Mouse (Mus musculus) granulocyte monocyte progenitor cell, adult 5-6 weeks (primary cell): ENCODE results near the gene Bcas3. TPM values are rescaled to one million over a fixed set of nuclear protein-coding genes. Genes with fewer than 3 reads are reported as not detected.

Experiments
- ATAC-seq: replicated peaks from 2 replicates; pipeline ENCODE4 v1.8.0; 2016; ENCODE audit warnings: mild to moderate bottlenecking, moderate TSS enrichment, inconsistent platforms; ENCODE audit not compliant: poor library complexity, severe bottlenecking
- total RNA-seq, 2 experiments: library from RNA; stranded (forward) in 1 of 2; stranded (reverse) in 1 of 2; fragments of 200-712, 200-1000 nt in 1 of 2; fragments of >200 nt in 1 of 2; fragmentation: Nextera tagmentation in 1 of 2; gene quantifications; 2 replicates each; pipeline ENCODE4 v1.2.3; 2014 to 2017

The Bcas3 gene
- total RNA-seq, 2 experiments from 2014 or later, result 17.6 to 30.7 TPM

DNA sequence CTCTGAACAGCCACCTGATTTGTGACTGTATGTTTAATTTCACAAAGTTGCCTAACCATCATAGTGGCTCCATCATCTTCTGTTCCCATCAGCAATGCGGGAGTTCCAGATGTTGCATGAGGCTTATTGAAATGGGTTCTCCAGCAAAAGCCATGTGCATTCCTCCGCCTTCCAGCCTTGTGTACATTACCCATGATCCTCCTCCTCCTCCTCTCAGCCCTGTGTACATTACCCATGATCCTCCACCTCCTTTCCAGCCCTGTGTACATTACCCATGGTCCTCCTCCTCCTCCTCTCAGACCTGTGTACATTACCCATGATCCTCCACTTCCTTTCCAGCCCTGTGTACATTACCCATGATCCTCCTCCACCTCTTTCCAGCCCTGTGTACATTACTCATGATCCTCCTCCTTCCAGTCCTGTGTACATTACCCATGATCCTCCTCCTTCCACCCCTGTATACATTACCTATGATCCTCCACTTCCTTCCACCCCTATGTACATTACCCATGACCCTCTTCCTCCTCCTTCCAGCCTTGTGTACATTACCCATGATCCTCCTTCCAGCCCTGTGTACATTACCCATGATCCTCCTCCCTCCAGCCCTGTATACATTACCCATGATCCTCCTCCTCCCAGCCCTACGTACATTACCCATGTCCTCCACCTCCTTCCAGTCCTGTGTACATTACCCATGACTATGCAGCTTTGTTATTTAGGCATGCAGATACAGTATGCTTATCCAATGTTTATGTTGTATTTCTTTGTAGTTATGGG is 250.8 kb downstream of the Bcas3 start:
- ATAC-seq, result no peak

DNA sequence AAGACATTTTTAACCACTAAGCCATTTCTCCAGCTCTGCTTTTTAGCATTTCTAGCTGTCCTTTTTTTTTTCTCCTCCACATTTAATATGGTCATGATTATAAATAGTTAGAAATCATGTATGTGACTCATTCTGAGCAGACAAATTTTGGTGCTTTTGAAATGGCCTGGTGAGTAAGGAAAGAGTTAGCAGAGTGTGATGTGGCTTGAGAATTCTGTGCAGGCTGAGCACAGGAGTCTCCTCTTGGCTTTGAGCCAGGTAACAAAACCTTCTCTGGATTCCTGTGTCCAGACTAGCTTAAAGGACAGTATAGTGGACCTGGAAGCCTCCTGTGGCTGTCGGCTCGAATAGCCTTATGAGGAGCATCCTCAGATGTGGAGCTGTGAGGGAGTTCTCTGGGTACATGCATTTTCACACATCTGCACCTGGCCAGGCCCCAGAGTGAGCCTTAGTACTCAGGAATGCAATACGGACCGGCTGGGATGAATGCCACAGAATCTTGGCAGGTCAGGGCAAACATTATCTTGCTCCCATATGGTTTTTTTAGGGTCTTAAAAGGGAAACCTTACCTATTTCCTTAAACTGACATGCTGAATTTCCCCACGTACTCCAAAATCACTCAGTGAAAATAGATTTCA is 256.5 kb downstream of the Bcas3 start:
- ATAC-seq, result no peak

GRCm38 (mm10) chr11:85613035-85613434 is 260.1 kb downstream of the Bcas3 start:
- no peak for ATAC-seq

- no peak for ATAC-seq
Observed at GRCm38 (mm10) chr11:85613586-85613985, 260.6 kb downstream of the Bcas3 start.

- ATAC-seq, result no peak
Observed at GRCm38 (mm10) chr11:85614431-85614830, 261.5 kb downstream of the Bcas3 start.

- ATAC-seq, result no peak
Observed at GRCm38 (mm10) chr11:85615421-85615820, 262.5 kb downstream of the Bcas3 start.

GRCm38 (mm10) chr11:85621486-85621885 is 268.5 kb downstream of the Bcas3 start:
- ATAC-seq, result no peak

- no peak for ATAC-seq
Observed at GRCm38 (mm10) chr11:85621994-85622393, 269.0 kb downstream of the Bcas3 start.

DNA sequence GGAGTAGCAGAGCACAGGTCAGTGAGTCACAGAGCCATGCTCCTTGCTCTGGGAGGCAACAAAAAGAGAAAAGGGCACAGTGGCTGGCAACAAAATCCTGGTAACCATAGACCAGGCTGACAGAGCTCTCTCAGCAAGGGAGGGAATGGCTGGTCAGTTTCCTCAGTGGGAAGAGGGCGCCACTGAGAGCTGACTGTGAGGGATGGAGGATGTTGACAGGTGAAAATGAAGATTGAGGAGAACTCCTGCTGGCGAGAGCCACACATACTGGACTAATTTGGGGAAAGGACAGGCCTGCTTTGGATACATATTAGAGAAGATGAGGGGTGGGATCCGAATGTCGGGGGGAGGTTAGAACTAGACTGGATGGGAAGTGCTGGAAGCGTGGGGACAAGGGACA is 272.2 kb downstream of the Bcas3 start:
- ATAC-seq, result no peak

DNA sequence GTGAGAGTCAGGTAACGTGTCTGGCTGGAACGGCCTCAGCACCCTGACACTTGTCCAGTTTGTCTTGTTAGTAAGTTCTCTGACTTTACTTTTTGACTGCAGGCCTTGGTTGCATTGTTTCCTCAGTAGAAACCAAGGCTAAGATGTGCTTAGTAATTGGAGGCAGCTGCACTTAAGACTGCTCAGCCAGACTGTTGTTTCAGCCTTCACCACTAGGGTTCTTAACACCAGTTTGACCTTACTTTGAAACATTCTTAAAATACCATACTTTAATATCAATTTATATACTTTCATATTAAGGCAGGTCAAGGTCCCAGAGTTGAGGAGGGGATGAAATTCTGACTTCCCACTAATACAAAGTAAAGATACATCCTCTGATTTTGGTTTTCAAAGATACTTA is 273.9 kb downstream of the Bcas3 start:
- no peak for ATAC-seq

DNA sequence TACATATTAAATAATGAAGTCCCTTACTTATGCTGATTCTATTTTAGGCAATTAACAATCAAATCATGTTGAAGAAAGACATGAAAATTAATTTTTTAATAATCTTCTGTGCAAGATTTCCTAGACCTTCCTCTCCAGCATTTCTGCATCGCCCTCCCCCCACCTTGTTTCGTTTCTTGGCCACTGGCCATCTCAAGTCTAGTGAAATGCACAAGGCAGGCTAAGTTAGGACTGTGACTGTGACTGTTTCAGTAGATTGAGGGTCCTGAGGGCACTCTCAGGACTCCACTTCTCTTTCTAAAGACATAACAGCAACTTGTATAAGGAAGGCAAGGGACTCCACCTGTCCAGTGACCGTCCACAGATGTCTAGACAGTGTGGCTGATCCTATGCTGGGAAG is 274.4 kb downstream of the Bcas3 start:
- ATAC-seq, result no peak

DNA sequence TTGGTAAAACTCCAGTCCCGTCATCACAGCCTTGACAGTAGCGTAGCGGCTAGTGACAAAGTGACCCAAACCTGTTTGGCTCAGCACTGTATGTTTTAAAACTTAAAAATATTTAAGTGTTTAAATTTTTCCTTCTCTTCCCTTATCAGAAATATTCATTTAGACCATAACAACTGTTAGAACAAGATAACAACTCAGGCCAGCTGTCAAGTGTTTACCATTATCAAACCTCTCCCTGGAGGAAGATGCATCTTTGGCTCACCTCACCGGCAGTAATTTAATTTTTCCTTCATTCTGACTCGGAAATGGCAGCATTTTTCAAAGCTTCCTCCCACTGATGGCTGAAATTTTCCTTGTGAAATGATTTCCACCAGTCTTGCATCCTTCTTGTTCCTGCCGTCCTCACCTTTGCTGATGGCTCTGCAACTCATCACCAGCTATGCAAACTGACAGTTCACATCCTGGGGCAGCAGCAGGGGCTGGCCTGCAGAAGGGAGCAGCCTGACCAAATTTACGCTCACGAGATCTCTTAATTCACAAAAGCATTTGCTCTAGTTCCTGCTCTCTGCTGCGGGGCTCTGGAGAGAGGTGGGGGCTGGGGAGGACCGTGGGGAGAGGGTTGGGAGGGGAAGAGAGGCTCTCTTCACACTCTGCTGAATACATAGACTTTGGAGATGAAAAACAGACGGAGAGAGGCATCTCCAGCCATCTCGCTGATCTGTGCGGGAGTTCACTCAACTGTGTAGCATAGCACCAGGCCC is 275.5 kb downstream of the Bcas3 start:
- no peak for ATAC-seq

- ATAC-seq, result no peak
Observed at GRCm38 (mm10) chr11:85632568-85632981, 279.6 kb downstream of the Bcas3 start.

- ATAC-seq, result no peak
Observed at GRCm38 (mm10) chr11:85638696-85639495, 285.9 kb downstream of the Bcas3 start.

GRCm38 (mm10) chr11:85640659-85641058 is 287.7 kb downstream of the Bcas3 start:
- no peak for ATAC-seq

- no peak for ATAC-seq
Observed at GRCm38 (mm10) chr11:85641486-85641885, 288.5 kb downstream of the Bcas3 start.

DNA sequence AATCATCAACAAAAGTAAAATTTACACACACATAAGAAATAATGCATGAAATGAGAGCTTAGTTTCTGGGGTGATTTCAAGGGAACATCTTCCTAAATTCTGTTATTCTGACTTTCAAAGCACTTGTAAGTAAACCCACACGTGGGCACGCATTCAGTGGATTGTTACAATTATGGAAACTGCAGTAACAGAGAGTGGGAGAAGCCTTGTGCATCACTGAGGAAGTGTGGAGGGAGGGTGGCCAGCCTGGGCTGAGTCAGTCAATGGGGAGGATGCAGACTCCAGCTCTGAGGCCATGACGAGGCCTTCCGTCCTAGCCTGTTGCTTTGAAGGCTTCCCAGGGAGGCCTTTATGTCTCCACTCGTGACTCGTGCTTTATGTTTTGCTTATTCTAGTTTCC is 289.6 kb downstream of the Bcas3 start:
- no peak for ATAC-seq

DNA sequence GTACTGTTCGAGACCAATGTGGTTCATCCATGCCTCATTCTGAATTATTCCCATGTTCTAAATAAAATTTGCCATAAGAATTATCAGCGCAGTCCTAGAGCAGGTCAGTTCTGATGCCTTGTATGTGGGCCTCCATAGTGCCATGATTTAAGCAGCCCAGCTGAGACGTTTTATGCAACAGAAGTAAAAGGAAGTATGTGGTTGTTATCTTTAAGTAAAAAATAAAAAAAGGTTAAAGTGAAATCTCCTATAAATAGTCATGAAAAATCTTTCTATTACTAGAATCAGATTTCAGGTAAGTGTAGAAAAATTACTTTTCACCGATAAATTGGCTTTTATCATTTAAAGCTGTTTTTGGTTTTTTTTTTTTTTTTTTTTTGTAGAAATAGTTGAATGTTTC is 290.1 kb downstream of the Bcas3 start:
- ATAC-seq, result no peak

DNA sequence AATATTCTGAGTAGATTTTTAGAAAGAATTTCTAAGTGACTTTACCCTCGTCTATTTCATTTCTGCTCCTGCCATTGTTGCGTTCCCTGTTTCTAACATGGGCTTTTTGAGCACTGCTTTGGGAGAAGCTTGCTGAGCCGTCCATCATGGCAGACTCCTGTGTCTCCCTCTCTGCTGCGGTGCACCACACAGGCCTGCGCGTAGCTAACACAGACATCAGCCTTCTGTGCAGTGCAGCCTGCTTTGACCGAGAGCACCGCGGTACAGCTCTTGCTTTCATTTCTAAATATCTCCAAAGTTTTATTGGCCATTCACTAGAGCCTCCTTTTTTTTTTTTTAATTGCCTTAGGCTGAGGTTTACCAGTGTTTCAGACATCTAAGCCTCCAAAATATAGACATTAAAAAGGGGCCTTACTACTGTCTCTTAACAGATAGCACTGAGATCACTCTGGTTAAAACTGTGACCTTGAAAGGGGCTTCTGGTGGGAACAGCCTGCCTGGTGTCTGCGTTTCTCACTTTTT is 290.6 kb downstream of the Bcas3 start:
- no peak for ATAC-seq

- ATAC-seq, result no peak
Observed at GRCm38 (mm10) chr11:85644027-85644747, 291.2 kb downstream of the Bcas3 start.
